Mouse (Mus musculus) CD4-positive, CD25-positive, alpha-beta regulatory T cell (primary cell): Measurements from ENCODE around the gene Ldlrap1. TPM values are rescaled to one million over a fixed set of nuclear protein-coding genes. Genes with fewer than 3 reads are reported as not detected.

Experiments
- polyA plus RNA-seq: library from polyadenylated mRNA; unstranded; fragments of 100-300 nt; shearing (Covaris generic); gene quantifications from one replicate; pipeline ENCODE4 v1.2.1, GENCODE M21; 2017

Ldlrap1 gene
- 68.2 TPM for polyA plus RNA-seq

GRCm38 (mm10) chr4:134767426-134768225 lies at the start of gene Ldlrap1:
Gene Ldlrap1, minus strand, starts transcription at chr4:134768024.

GRCm38 (mm10) chr4:134703835-134704546 lies 63.8 kb downstream of the Ldlrap1 start, which contains the start of gene Man1c1:
Gene Man1c1, minus strand, starts transcription at chr4:134704290.

Other genes with a start within 250 kb of the Ldlrap1 start
- 115 TPM for gene Mtfr1l, start 232.6 kb downstream of the Ldlrap1 start, polyA plus RNA-seq
- 2.3 TPM for gene Selenon, start 215.9 kb downstream of the Ldlrap1 start, polyA plus RNA-seq
- gene Man1c1, start 63.7 kb downstream of the Ldlrap1 start, polyA plus RNA-seq, result 6.5 TPM
- gene Maco1, start 85.3 kb upstream of the Ldlrap1 start, polyA plus RNA-seq, result 26.6 TPM
- gene Rhd, start 96.5 kb upstream of the Ldlrap1 start, polyA plus RNA-seq, result 0.43 TPM
- gene Tmem50a, start 147.0 kb upstream of the Ldlrap1 start, polyA plus RNA-seq, result 474 TPM
- 755 TPM for gene Rsrp1, start 155.6 kb upstream of the Ldlrap1 start, polyA plus RNA-seq
- 211 TPM for gene Syf2, start 162.9 kb upstream of the Ldlrap1 start, polyA plus RNA-seq